Comparison of ENCODE assay signal across 9 mouse cellular contexts in genomic region chr6:131418770-131419169, GRCm38 (mm10). TPM values are rescaled to one million over a fixed set of nuclear protein-coding genes. Genes with fewer than 3 reads are reported as not detected.
DNase-seq lines count a peak whose midpoint lies in the region; ATAC-seq lines count a peak whose summit lies in the region.
"Had no signal": no experiment of that assay in that cellular context is flagged by ENCODE, and none has a peak within 500 bp of the region (broad histone marks: within the 10 kb centered on the region; RNA-seq: fewer than 3 reads in every experiment).

No protein-coding gene starts in this region.

- no peaks in the 10 kb centered on the region for H3K9me3 ChIP-seq in neural tube, embryonic 14.5 days (ENCODE audit: control insufficient read depth, low read length)
- H3K9me3 ChIP-seq: embryonic facial prominence, embryonic 12.5 days had no signal

- no peak overlapping the region for H3K4me2 ChIP-seq in neural tube, embryonic 14.5 days (ENCODE audit: low read depth, low read length)
- H3K4me2 ChIP-seq: embryonic facial prominence, embryonic 12.5 days had no signal

- peak; percentile 46; the same call in 1 of the 2 replicates for ATAC-seq in neural tube, embryonic 14.5 days (ENCODE audit: low read depth)

- no peaks in the 10 kb centered on the region for H3K4me1 ChIP-seq in neural tube, embryonic 14.5 days (ENCODE audit: control insufficient read depth, insufficient read depth, low read length)
- H3K4me1 ChIP-seq: embryonic facial prominence, embryonic 12.5 days had no signal

- no peak overlapping the region for H3K4me3 ChIP-seq in neural tube, embryonic 14.5 days (ENCODE audit: low read depth, low read length)
- H3K4me3 ChIP-seq: embryonic facial prominence, embryonic 12.5 days had no signal

- no peak overlapping the region for H3K9ac ChIP-seq in neural tube, embryonic 14.5 days (replicated peaks; ENCODE audit: low read depth, low read length)
- H3K9ac ChIP-seq: embryonic facial prominence, embryonic 12.5 days had no signal

- H3K27me3 ChIP-seq in neural tube, embryonic 14.5 days (ENCODE audit: control insufficient read depth, insufficient read depth, low read length): no peaks in the 10 kb centered on the region
- H3K27me3 ChIP-seq: embryonic facial prominence, embryonic 12.5 days had no signal

- no peaks in the 10 kb centered on the region for H3K36me3 ChIP-seq in neural tube, embryonic 14.5 days (ENCODE audit: control insufficient read depth, insufficient read depth, low read length)
- H3K36me3 ChIP-seq: embryonic facial prominence, embryonic 12.5 days had no signal

- peak; percentile 47 for DNase-seq in layer of hippocampus, adult 11-12 months (ENCODE audit: low spot score)
- no peak for DNase-seq in layer of hippocampus, postnatal 25 days (ENCODE audit: extremely low spot score in 1 of 2, low spot score in 1 of 2)
- peak; percentile 22 for DNase-seq in ES-CJ7 (ENCODE audit: low read depth, low spot score)
- peak; percentile 13 to 16 for DNase-seq in cerebellum, adult 18-20 months
- peak; percentile 55 to 72 for DNase-seq in heart, adult 9 months (ENCODE audit: low spot score in 2 of 2)
- peak; percentile 22 to 33 for DNase-seq in kidney, postnatal 4 days
- no peak for DNase-seq in right cerebral cortex, postnatal 4 days

- no peak overlapping the region for H3K27ac ChIP-seq in neural tube, embryonic 14.5 days (ENCODE audit: low read depth, low read length)
- H3K27ac ChIP-seq: embryonic facial prominence, embryonic 12.5 days had no signal

RNA-seq across cellular contexts. Expression of gene Ybx3, which starts 30.5 kb away (rescaled TPM):
- total RNA-seq in layer of hippocampus, postnatal 25 days (2021): 10 to 100 TPM; 45.9 to 48.5 TPM
- 26.0 and 27.1 TPM in 2 replicates for polyA plus RNA-seq in neural tube, embryonic 14.5 days (2014; fragmentation: Nextera tagmentation; extraction: Ambion mirVana)

Comparison
In these comparisons a context has a peak if more than half of its experiments do, and no peak if none do; other contexts are left out.
1. DNase-seq: peak in layer of hippocampus, adult 11-12 months (single experiment), ES-CJ7 (single experiment), cerebellum, adult 18-20 months (2 of 2), heart, adult 9 months (2 of 2) and kidney, postnatal 4 days (2 of 2); none in layer of hippocampus, postnatal 25 days (0 of 2) and right cerebral cortex, postnatal 4 days (single experiment).